Mouse (Mus musculus): ENCODE measurements at regions not wholly inside any gene's neighbourhood (a gene's known extent, or its start where the extent isn't known, plus 50 kb on each side); places are given as distances from the start of the nearest gene placed in this dataset.
A peak's percentile ranks its signal among the peaks of the same experiment; 100 is the strongest.

GRCm38 (mm10) chr1:140693482-140693881 is 447.5 kb downstream of the Kcnt2 start:
- Histone ChIP-seq H3K4me1 (ENCODE audit: control insufficient read depth, insufficient read depth, low read length) (no peaks in the 10 kb centered on the region), H3K9ac (ENCODE audit: low read depth, low read length, severe bottlenecking) (no peak overlapping the region), H3K4me2 (replicated peaks; ENCODE audit: low read depth, low read length, severe bottlenecking) (no peak overlapping the region), H3K4me3 (replicated peaks; ENCODE audit: low read length) (no peak overlapping the region), H3K27me3 (ENCODE audit: control insufficient read depth, insufficient read depth, low read length) (no peaks in the 10 kb centered on the region), H3K36me3 (ENCODE audit: control insufficient read depth, insufficient read depth, low read length) (no peaks in the 10 kb centered on the region), H3K27ac (replicated peaks; ENCODE audit: low read depth, low read length) (no peak overlapping the region), H3K9me3 (ENCODE audit: control insufficient read depth, low read length) (no peaks in the 10 kb centered on the region)
- no peak for ATAC-seq (ENCODE audit: low FRiP score, low read depth)
- 92% methylated on average over 7 of the region's 7 CpGs for WGBS
- no peak for DNase-seq (ENCODE audit: low spot score)
- no peak for TF ChIP-seq POLR2A (IDR thresholded peaks at IDR 0.05; ENCODE audit: borderline replicate concordance, extremely low read depth, insufficient read depth, insufficient read length)

GRCm38 (mm10) chr1:140730189-140730588 is 484.2 kb downstream of the Kcnt2 start:
- DNase-seq (ENCODE audit: low spot score) (no peak), ATAC-seq (ENCODE audit: low FRiP score, low read depth) (no peak)
- H3K9ac ChIP-seq (ENCODE audit: low read depth, low read length, severe bottlenecking) = no peak overlapping the region
- H3K4me1 ChIP-seq (ENCODE audit: control insufficient read depth, insufficient read depth, low read length) = no peaks in the 10 kb centered on the region
- TF ChIP-seq POLR2A (IDR thresholded peaks at IDR 0.05; ENCODE audit: borderline replicate concordance, extremely low read depth, insufficient read depth, insufficient read length) = no peak
- no peaks in the 10 kb centered on the region for H3K36me3 ChIP-seq (ENCODE audit: control insufficient read depth, insufficient read depth, low read length)
- no peak overlapping the region for H3K4me3 ChIP-seq (replicated peaks; ENCODE audit: low read length)
- H3K27ac ChIP-seq (replicated peaks; ENCODE audit: low read depth, low read length) = no peak overlapping the region
- no peaks in the 10 kb centered on the region for H3K27me3 ChIP-seq (ENCODE audit: control insufficient read depth, insufficient read depth, low read length)
- H3K4me2 ChIP-seq (replicated peaks; ENCODE audit: low read depth, low read length, severe bottlenecking) = no peak overlapping the region
- 89% methylated on average over 1 of the region's 1 CpGs for WGBS
- no peaks in the 10 kb centered on the region for H3K9me3 ChIP-seq (ENCODE audit: control insufficient read depth, low read length)

- Histone ChIP-seq H3K4me1 (ENCODE audit: control insufficient read depth, insufficient read depth, low read length) (no peaks in the 10 kb centered on the region), H3K9ac (ENCODE audit: low read depth, low read length, severe bottlenecking) (no peak overlapping the region), H3K4me3 (replicated peaks; ENCODE audit: low read length) (no peak overlapping the region), H3K4me2 (replicated peaks; ENCODE audit: low read depth, low read length, severe bottlenecking) (no peak overlapping the region), H3K27ac (replicated peaks; ENCODE audit: low read depth, low read length) (no peak overlapping the region), H3K36me3 (ENCODE audit: control insufficient read depth, insufficient read depth, low read length) (no peaks in the 10 kb centered on the region), H3K9me3 (ENCODE audit: control insufficient read depth, low read length) (no peaks in the 10 kb centered on the region), H3K27me3 (ENCODE audit: control insufficient read depth, insufficient read depth, low read length) (no peaks in the 10 kb centered on the region)
- ATAC-seq (ENCODE audit: low FRiP score, low read depth) (peak; percentile 53; the same call in 1 of the 2 replicates), DNase-seq (ENCODE audit: low spot score) (peak; percentile 30)
- WGBS = 31% methylated on average over 3 of the region's 3 CpGs
- no peak for TF ChIP-seq POLR2A (IDR thresholded peaks at IDR 0.05; ENCODE audit: borderline replicate concordance, extremely low read depth, insufficient read depth, insufficient read length)
Observed at GRCm38 (mm10) chr1:140739001-140739728, 493.2 kb downstream of the Kcnt2 start.

- H3K27ac ChIP-seq (replicated peaks; ENCODE audit: low read depth, low read length) = no peak overlapping the region
- WGBS = 54% methylated on average over 1 of the region's 1 CpGs
Observed at GRCm38 (mm10) chr1:140740081-140740480, 494.1 kb downstream of the Kcnt2 start.

GRCm38 (mm10) chr1:140748011-140748410 is 502.1 kb downstream of the Kcnt2 start:
- Histone ChIP-seq H3K4me1 (ENCODE audit: control insufficient read depth, insufficient read depth, low read length) (no peaks in the 10 kb centered on the region), H3K4me3 (replicated peaks; ENCODE audit: low read length) (no peak overlapping the region), H3K36me3 (ENCODE audit: control insufficient read depth, insufficient read depth, low read length) (no peaks in the 10 kb centered on the region), H3K9ac (ENCODE audit: low read depth, low read length, severe bottlenecking) (no peak overlapping the region), H3K27ac (replicated peaks; ENCODE audit: low read depth, low read length) (no peak overlapping the region), H3K4me2 (replicated peaks; ENCODE audit: low read depth, low read length, severe bottlenecking) (no peak overlapping the region), H3K9me3 (ENCODE audit: control insufficient read depth, low read length) (no peaks in the 10 kb centered on the region), H3K27me3 (ENCODE audit: control insufficient read depth, insufficient read depth, low read length) (no peaks in the 10 kb centered on the region)
- 14% methylated on average over 3 of the region's 3 CpGs for WGBS
- ATAC-seq (ENCODE audit: low FRiP score, low read depth) (no peak), DNase-seq (ENCODE audit: low spot score) (no peak)
- TF ChIP-seq POLR2A (IDR thresholded peaks at IDR 0.05; ENCODE audit: borderline replicate concordance, extremely low read depth, insufficient read depth, insufficient read length) = no peak

More at GRCm38 (mm10) chr1:140740081-140740480, 494.1 kb downstream of the Kcnt2 start:
- no peaks in the 10 kb centered on the region for H3K36me3 ChIP-seq (ENCODE audit: control insufficient read depth, insufficient read depth, low read length)
- no peaks in the 10 kb centered on the region for H3K9me3 ChIP-seq (ENCODE audit: control insufficient read depth, low read length)
- no peak overlapping the region for H3K4me2 ChIP-seq (replicated peaks; ENCODE audit: low read depth, low read length, severe bottlenecking)
- no peak overlapping the region for H3K9ac ChIP-seq (ENCODE audit: low read depth, low read length, severe bottlenecking)
- no peak for DNase-seq (ENCODE audit: low spot score)
- H3K4me1 ChIP-seq (ENCODE audit: control insufficient read depth, insufficient read depth, low read length) = no peaks in the 10 kb centered on the region
- ATAC-seq (ENCODE audit: low FRiP score, low read depth) = no peak
- no peak overlapping the region for H3K4me3 ChIP-seq (replicated peaks; ENCODE audit: low read length)
- no peak for TF ChIP-seq POLR2A (IDR thresholded peaks at IDR 0.05; ENCODE audit: borderline replicate concordance, extremely low read depth, insufficient read depth, insufficient read length)
- H3K27me3 ChIP-seq (ENCODE audit: control insufficient read depth, insufficient read depth, low read length) = no peaks in the 10 kb centered on the region
